Mouse (Mus musculus) gonadal fat pad, adult 2 months (tissue): ENCODE results near the gene Map3k9. TPM values are rescaled to one million over a fixed set of nuclear protein-coding genes. Genes with fewer than 3 reads are reported as not detected.

Source experiments
- DNase-seq: peaks from one replicate; pipeline ENCODE4 v3.0.0-alpha.2; 2012; ENCODE audit warnings: low read depth
- polyA plus RNA-seq: library from polyadenylated mRNA; depleted of rRNA; stranded (reverse); fragments of >200 nt; gene quantifications from 2 replicates; pipeline ENCODE4 v1.2.3, GENCODE M21; 2012; rRNA removed

The Map3k9 gene
- polyA plus RNA-seq = 1.6 and 1.9 TPM in 2 replicates

DNA sequence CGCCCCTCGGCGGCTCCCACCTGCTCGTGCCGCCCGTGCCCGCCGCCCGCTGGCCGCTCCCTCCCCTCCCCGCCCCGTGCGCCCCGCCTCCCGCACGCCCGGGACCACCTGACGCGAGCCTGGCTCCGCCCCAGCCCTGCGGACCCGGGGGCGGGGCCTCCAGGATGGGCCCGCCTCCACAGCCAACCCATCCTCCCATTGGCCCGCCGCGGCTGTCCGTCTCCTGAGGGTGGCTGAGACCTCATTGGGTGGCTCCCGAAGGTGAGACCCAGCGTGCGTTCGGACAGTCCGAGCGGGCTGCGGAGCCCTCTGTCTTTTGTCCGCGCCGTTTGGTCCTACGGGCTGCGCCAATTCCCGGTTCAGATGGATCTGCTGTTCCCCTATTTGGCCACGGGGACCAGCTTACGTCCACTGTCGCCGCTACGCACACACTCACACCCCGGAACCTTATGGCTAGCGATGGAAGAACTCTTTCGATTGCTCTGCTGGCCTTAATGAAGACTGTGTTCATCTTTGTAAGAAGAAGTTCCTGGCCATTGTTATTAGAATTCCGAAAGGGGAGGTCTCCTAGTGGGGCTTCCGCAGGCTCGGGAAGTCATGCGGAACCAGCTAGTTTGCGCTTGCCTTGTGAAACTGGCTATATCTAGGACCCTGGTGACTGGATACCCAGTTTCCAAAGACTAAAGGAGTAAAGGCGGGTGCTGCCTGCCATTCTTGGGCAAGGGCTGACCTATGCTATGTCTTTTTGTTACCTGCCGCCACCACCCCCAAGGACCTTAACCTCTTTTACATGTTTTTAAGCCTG is at the start of gene Map3k9:
Gene Map3k9 (minus strand): TSS at position 71 of the 805 bp plus-strand sequence.
- DNase-seq = no peak

DNA sequence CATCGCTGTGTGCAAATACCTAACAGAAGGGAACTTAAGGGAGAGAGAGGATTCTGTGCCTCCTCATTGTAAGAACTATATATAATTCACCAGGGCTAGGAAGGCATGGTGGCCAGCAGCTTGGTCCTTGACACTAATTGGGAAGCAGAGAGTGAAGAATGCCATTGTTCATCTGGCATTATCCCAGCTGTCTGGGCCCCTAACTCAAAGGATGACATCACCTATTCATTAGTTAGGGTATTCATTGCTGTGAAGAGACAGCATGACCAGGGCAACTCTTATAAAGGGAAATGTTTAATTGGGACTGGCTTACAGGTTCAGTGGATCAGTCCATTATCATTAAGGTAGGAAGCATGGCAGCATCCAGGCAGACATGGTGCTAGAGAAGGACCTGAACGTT is 47.4 kb upstream of the Map3k9 start:
- no peak for DNase-seq

DNA sequence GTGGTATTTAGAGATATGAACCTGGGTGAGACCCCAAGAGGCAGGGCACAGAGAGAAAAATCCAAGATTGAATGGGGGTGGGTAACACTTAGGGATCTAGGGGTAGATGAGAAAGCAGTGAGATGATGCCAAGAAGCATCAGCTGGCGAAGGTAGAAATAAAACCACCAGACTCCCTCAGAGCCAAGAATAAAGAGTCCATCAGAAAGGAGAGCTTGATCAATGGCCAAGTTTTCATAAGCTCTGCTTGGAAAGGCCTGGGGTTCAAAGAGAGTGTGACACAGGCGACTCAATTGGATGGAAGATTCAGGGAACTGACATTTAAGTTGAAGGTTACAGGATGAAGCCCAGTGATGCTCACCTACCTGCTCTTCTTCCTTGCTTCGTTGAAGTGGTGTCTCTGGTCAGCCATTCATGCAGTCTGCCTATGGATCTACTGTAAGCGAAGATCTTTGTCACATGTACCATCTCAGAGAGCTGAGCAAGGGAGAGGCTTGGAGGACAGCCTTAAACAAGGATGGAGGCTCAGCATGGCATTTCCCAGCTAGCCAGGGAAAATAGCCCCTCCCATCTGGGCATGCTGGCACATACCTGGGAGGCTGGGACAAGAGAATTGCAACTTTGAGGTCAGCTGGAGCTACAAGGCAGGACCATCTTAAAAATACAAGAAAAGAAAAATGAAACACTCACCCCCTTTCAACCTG is 42.0 kb upstream of the Map3k9 start:
- no peak for DNase-seq

DNA sequence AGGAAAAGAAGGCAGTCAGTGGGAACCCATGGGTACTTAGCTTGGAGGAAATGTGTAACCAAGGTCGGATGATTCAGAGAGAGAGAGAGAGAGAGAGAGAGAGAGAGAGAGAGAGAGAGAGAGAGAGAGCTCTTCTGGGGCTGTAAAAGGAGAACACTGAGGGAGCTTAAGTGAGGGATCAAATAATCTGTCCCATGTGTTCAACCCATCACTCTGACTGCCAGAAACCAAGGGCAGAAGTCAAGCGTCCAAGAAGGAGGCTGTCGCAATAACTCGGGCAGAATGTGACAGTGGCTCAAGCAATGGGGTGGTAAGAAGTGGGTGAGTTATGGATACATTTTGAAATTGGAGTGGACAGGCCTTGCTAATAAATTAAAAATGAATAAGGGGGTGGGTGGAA is 41.2 kb upstream of the Map3k9 start:
- DNase-seq = peak; percentile 38

DNA sequence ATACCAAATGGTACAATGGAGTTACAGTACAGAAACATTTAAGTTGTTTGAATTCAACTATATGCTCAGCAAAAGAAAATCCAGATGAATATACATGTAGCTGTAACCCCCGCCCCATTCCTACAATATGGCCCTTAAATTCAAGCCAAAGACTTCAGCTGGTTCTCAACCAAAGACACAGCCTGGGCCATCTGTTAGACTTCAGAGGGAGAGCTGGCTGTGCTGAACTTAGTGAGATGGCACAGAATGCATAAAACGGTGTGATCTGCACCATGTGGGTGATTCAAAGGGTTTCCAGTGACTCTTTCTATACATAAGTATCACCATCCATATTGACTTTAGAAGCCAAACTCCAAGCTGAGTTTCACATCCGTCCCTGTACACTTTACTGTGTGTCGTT is 39.7 kb upstream of the Map3k9 start:
- no peak for DNase-seq

DNA sequence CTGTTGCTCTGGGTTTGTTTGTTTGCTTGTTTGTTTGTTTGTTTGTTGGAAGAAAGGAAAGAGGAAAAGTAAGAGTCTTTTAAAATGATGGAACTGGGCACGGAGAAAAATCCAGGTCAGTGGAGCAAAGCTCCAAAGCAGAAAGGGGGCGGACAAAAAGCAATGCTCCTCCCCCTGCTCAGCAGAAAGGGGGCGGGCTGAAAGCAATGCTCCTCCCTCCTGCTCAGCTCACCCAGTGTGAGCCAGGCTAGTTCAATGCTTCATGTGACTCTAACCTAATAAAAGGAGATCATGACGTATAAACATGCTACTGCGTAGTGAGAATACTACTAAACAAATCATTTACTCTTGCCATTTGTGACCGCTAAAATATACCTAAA is 36.1 kb upstream of the Map3k9 start:
- DNase-seq = no peak

DNA sequence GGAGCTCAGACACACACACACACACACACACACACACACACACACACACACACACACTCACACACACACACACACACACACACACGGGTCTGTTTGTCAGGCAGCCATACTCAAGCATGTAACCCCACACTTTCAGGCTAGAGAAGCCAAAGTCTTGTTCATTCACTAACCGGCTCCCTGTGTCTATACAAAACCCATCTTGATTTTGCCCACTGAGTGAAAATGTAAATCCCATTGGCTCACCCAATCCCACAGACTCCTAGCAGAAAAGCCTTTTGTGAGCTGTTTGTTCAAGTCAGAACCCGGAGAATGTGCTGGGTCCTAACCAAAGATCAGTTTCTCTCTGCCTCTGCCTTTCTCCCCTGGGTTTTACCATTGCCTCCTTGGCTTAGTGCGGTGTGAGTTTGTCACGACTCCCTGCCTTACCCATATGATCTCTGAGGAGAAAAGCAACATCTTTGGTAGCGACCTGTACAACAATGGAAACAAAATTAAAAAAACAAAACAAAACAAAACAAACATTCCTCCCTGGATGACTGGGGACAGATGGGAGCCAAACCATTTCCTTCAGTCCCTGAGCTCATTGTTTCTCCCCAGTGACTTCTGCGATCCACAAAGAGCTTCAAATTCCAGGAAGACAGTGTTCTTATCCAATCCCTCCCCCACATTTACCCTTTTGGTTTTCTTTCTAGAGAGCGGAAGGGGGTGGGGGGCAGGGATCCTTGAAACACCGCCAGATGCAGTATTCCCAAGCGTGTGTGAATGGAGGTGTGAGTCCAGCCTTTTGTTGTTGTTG is 35.6 kb upstream of the Map3k9 start:
- DNase-seq = no peak

DNA sequence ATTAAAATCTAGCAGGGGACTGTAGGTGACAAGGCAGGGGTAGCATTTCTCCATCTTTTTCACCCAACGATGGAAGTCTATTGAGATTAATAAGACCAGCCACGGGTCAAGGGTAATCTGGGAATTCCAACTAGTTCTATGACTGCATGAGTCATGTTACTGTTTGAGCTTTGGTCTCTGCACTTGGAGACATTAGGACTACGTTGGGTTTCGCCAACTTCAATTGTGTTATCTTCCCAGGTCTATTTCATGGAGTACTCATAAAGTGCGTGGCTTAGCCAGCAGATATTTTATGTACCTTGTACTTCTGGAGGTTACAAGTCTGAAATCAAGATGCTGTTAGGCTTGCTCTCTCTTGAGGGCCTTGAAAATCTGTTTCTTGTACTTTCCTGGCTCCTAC is 33.8 kb upstream of the Map3k9 start:
- no peak for DNase-seq

DNA sequence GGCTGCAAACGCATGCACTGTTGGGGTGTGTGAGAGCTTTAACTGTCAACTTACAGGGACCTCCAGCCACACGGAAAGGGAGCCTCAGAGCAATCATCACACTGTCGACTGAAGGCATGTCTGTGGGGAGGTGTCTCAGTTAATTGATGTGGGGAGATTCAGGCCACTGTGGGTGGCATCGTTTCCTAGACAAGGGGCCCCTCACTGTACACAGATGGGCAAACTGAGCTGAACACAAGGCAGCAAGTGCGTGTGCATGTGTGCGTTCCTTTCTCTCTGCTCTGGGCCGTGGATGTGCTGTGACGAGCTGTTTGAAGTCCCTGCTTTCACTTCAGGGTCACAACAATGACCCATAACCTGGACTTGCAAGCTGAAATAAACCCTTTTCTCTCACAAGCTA is 29.4 kb upstream of the Map3k9 start:
- DNase-seq = no peak

DNA sequence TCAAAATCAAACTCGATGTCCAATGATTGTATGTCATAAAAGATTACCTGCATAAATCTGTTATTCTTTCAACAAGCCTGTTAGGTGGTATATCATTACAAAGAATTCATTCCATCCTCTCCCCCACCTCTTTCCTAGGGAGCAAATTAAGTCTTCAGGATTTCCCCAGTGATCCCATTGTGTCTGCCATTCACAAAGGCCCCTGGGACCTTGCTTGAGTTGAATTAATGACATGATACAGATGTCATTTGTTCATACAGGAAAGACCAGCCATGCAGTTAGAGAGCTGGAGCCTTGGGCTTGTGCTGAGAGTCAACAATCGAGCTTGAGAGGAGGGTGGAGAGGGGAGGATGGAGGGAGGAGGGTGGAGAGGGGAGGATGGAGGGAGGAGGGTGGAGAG is 27.6 kb upstream of the Map3k9 start:
- DNase-seq = no peak

DNA sequence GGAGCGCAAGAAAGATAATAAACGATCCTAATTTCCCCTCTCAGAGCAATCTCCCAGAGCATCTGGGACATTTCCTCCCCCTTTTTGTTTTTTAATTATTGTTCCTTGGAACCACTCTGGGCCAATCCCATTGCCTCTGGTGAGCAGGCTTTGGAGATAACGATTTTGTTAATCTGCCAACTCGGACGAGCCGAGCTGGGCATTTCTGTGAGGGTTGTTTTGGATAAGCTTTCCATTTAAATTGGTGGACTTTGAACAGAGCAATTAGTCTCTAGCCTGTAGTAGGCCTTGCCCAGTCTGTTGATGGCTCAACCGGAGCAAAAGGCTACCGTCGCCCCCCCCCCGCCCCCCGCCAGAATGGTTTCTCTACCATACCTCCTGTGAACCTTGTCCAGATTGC is 27.0 kb upstream of the Map3k9 start:
- DNase-seq = no peak

DNA sequence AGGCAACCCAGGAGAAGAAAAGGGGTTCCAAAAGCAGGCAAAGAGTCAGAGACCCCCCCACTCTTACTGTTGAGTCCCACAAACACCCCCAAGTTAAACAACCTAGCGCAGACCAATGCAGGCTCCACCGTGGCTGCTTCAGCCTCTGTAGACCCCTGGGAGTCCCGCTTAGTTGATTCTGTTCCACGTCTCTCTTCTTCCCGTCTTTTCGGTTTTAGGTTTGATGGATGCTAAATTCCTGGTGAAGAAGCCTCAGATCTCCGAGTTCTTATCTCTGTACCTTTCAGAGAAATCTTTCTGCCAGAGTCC is 26.5 kb upstream of the Map3k9 start:
- DNase-seq = no peak

DNA sequence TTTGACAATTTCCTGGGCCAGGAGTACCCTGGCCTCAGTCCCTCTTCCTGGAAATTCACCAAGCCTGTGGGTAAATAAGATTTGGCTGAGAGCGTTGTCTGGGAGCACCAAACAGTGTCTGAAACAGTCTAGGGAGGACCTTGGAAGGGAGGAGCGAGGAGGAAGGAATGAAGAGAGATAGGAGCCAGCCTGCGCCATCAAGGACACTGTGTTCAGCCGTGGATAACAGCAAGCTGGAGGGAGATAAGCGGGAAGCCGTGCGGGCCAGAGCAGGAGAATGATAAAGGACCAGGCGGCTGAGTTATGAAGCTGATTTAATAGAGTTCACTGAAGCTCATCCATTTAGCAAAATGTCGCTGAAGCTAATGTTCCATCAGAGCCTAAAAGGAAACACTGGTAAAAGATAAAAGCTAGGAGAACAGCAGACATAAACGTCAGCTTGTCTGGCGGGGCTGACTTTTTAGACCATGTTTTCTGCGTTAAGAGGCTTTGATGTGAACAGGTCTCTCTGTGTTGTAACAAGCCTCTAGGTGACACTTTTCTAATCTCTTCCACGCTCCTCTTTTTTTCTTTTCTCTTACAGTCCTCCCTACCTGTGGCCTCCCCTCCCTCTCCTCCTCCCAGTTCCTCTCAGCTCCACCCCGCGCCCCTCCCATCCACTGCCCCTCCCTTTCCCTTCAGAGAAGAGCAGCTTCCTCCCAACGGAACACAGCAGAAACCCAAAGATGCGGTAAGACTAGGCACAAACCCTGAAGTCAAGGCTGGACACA is 26.0 kb upstream of the Map3k9 start:
- DNase-seq = no peak

DNA sequence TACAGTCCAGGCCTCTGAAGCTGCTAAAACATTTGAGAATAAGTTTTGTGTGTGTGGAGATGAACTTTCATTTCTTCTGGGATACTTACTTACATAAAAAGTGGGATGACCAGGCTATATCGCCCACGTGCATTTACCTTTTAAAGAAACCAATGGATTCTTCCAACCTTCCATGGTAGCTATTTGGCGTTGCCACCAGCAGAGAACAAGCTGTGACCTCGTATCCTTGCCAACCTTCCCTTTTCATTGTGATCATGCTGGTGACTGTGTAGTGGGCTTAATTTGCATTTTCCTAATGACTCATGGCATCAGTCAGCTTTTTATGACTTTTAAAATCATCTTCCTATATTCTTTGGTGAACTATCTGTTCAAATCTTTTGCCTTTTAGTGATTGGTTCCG is 25.1 kb upstream of the Map3k9 start:
- DNase-seq = no peak

DNA sequence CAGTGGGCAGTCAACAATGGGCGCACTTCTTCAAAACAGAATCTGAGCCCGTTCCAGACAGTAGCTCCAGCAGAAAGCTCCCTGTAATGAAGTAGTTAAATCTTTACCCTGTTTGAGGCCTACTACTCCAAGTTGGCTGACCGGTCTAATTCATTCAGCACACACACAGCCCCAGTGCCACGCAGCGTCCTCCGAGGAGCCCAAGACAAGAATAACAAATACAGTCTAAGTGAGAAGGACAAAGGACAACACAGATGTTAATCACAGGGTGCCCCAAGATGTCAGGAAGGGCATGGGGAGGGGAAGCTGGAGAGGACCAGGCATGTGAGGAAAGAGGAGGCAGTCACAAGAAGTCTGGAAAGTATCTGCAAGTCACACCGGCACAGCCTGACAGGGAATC is 22.8 kb upstream of the Map3k9 start:
- no peak for DNase-seq

DNA sequence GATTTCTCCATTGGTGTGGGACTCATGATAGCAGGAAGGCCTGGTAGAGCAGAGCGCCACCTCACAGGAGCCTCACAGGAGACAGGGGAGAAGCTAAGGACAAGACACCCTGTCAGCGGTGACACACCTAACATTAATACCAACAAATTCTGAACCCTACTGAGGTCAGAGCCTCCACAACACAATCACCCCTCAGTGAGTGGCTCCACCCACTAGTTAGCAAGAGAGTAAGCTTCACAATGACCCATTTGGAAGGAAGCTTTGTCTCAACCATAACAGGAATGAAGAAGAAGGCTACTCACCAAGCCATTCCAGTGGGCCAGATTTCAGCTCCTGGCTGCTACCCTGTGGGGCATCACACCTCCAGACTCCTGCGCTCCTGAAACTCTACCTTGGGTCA is 22.0 kb upstream of the Map3k9 start:
- DNase-seq = no peak

DNA sequence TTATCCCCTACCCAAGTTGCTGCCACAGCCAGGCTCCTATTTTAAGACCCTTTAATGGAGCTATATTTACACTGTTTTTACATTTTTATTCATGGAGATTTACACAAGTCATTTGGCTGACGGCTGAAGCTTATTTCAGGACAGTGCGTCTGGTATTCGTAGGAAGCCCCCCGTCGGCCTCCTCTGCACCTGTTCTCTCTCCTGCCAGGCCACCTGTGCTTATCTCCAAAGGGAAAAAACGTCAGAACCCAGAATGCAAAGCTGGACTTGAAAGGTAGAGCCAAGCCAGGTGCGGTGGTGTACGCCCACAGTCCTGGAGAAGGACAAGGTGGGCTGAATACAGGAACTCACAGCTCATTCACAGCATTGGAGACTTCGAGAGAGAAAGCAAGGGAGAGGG is 20.2 kb upstream of the Map3k9 start:
- DNase-seq = no peak

DNA sequence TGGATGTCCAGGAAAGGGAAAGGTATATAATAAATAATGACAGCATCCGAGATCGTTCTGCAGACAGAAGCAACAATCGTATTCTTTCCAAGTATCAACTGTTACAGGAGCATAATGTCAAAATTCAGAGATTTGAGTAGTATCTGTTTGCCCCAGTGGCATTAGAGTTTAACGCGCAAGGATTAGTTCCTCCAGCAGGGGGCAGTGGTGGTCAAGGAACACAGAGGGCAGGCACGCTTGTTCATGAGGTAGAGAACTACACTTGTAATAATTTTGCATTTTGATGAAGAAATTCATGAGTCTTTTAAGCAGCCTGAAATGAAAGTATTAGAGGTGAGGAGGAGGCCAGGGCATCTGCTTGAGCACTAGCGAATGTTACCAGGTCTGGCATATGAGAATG is 15.6 kb upstream of the Map3k9 start:
- no peak for DNase-seq

DNA sequence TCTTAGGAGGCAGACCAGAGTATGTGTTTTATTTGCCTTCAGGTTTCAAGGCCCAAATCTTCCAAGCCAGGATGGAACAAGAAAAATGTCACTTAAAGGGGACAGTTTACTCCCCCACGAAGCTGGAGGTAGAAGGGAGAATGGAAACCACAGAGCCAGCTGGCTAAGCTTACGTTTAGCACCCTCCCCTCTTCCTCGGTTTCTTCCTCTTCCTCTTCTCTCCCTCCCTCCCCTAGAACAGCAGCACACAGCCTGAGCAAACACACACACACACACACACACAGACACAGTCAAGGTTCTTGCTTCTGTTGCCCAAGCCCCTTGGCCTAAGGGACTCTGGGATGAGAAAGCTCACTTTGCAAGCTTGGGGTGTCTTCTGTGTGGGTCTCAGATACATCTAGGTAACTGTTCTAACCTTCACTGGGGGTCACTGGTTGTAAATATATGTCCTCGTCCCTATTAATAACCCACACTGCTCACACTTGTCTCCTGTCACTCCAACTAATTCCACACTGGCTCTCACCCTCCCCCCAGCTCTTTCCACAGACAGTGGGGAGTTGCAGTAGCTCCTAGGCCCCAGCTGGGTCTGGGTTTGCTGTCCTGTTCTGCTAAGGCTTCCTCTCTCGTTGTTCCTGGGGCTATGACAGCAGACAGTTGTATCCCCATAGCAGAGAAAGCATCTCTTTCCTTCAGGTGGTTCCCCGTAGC is 11.7 kb upstream of the Map3k9 start:
- DNase-seq = no peak

DNA sequence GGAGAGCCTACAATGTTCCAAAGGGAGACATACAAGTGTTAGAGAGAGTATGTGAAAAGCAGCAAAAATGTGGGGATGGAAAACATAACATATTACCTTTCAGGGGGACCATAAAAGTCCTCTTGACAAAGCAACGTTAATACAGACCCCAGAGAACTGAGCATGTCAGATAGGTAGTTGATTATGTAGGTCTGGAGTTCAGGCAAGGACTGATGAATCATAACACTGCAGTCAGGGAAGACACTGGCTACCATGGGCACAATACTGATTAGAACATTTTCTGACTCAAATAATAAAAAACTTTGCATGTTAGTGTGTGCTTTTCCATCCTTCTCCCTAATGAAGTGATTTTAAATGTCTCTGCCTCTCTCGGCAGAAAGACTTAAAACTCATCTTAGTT is 8.5 kb upstream of the Map3k9 start:
- DNase-seq = no peak

DNA sequence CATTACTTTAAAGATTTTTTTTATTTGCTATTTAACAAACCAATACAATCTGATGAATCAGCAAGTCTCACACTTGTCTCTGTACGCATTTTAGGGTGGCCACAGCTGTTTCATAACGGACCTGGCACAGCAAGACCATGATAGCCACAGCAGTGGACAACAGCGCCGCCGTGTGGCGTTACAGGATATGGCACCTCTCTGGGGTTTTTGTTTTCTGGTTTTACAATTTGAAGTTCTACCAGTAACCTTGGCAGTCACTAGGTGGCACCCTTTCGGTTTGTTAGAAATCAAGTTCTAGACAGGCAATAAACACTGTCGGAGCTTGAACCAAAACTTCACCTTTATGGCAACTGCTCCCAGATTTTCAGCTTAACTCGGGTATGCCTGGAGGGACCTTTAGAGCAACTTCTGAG is 7.7 kb upstream of the Map3k9 start:
- DNase-seq = no peak

DNA sequence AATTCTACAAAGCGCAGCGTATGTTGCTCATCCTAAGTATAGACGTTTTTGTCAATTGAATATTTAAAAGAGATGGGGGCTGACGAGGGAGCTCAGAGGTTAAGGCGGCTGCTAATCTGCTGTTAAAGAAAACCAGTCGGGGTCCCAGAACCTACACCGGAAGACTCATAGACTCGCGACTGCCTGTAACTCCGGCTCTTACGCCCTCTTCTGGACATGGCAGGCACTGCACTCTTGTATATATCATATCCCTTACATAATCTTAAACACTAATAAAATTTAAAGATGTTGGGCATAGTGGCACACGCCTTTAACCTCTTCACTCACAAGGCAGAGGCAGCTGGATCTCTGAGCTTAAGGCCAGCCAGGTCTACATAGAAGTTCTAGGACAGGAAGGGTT is 6.3 kb upstream of the Map3k9 start:
- DNase-seq = no peak
